Mouse (Mus musculus): ENCODE results near the gene Atp5mpl. TPM values are rescaled to one million over a fixed set of nuclear protein-coding genes. Genes with fewer than 3 reads are reported as not detected.

Gene Atp5mpl
- polyA plus RNA-seq, 1 experiment from 2014 or later: 571 TPM

Other genes starting within 250 kb of the Atp5mpl start
- 460 and 493 TPM in 2 replicates for gene Klc1, start 208.1 kb downstream of the Atp5mpl start, polyA plus RNA-seq (2015; fragmentation: Nextera tagmentation; extraction: Ambion mirVana)
- gene Xrcc3, start 153.1 kb downstream of the Atp5mpl start, polyA plus RNA-seq (2015; fragmentation: Nextera tagmentation; extraction: Ambion mirVana): 3.3 and 4.5 TPM in 2 replicates
- 37.6 and 40.1 TPM in 2 replicates for gene Zfyve21, start 152.8 kb downstream of the Atp5mpl start, polyA plus RNA-seq (2015; fragmentation: Nextera tagmentation; extraction: Ambion mirVana)
- gene Ppp1r13b, start 58.9 kb downstream of the Atp5mpl start, polyA plus RNA-seq (2015; fragmentation: Nextera tagmentation; extraction: Ambion mirVana): 21.8 and 23.5 TPM in 2 replicates
- gene Tdrd9, start 4.6 kb upstream of the Atp5mpl start, polyA plus RNA-seq (2015; fragmentation: Nextera tagmentation; extraction: Ambion mirVana): 0.19 and 0.44 TPM in 2 replicates
- not detected in 2 replicates for gene Rd3l, start 14.3 kb upstream of the Atp5mpl start, polyA plus RNA-seq (2015; fragmentation: Nextera tagmentation; extraction: Ambion mirVana)
- gene Aspg, start 139.7 kb upstream of the Atp5mpl start, polyA plus RNA-seq (2015; fragmentation: Nextera tagmentation; extraction: Ambion mirVana): 0.37 and 0.75 TPM in 2 replicates
- gene Kif26a, start 179.2 kb upstream of the Atp5mpl start, polyA plus RNA-seq (2015; fragmentation: Nextera tagmentation; extraction: Ambion mirVana): 17.3 and 21.2 TPM in 2 replicates